Mouse (Mus musculus): ENCODE measurements at regions not wholly inside any gene's neighbourhood (a gene's known extent, or its start where the extent isn't known, plus 50 kb on each side); places are given as distances from the start of the nearest gene placed in this dataset.

GRCm38 (mm10) chr2:113959025-113959767, 54.2 kb downstream of the Gjd2 start:
- Histone ChIP-seq H3K4me1 (replicated peaks) (0 out of 2 replicates have a peak, but pooled peaks cover 4% of the 10 kb centered on the region), H3K27me3 (ENCODE audit: insufficient read depth, poor library complexity, severe bottlenecking) (no peaks in the 10 kb centered on the region), H3K36me3 (no peaks in the 10 kb centered on the region)

GRCm38 (mm10) chr2:113952480-113952879, 60.9 kb downstream of the Gjd2 start:
- DNase-seq (ENCODE audit: low spot score) = no peak
- H3K4me1 ChIP-seq (replicated peaks) = no peaks in the 10 kb centered on the region
- H3K27ac ChIP-seq = no peak overlapping the region
- H3K9me3 ChIP-seq = no peaks in the 10 kb centered on the region
- H3K4me3 ChIP-seq = no peak overlapping the region
- H3K36me3 ChIP-seq = no peaks in the 10 kb centered on the region
- no peaks in the 10 kb centered on the region for H3K27me3 ChIP-seq (ENCODE audit: insufficient read depth, poor library complexity, severe bottlenecking)

More at GRCm38 (mm10) chr2:113959025-113959767, 54.2 kb downstream of the Gjd2 start:
- H3K9me3 ChIP-seq = no peaks in the 10 kb centered on the region
- no peak overlapping the region for H3K27ac ChIP-seq
- no peak overlapping the region for H3K4me3 ChIP-seq
- WGBS = 51% methylated on average over 6 of the region's 6 CpGs
- DNase-seq (ENCODE audit: low spot score) = no peak

- H3K27me3 ChIP-seq (ENCODE audit: insufficient read depth, poor library complexity, severe bottlenecking) = no peaks in the 10 kb centered on the region
- H3K4me1 ChIP-seq (replicated peaks) = no peaks in the 10 kb centered on the region
- H3K4me3 ChIP-seq = no peak overlapping the region
- H3K9me3 ChIP-seq = no peaks in the 10 kb centered on the region
- no peak for DNase-seq (ENCODE audit: low spot score)
- no peak overlapping the region for H3K27ac ChIP-seq
- 75% methylated on average over 2 of the region's 2 CpGs for WGBS
- H3K36me3 ChIP-seq = no peaks in the 10 kb centered on the region
Measured at GRCm38 (mm10) chr2:113949296-113949990, 64.0 kb downstream of the Gjd2 start.

GRCm38 (mm10) chr2:113931689-113932088, 81.7 kb downstream of the Gjd2 start:
- 87% methylated on average over 4 of the region's 4 CpGs for WGBS
- H3K4me1 ChIP-seq (replicated peaks) = no peaks in the 10 kb centered on the region

GRCm38 (mm10) chr2:113930948-113931347, 82.5 kb downstream of the Gjd2 start:
- Histone ChIP-seq H3K36me3 (no peaks in the 10 kb centered on the region), H3K4me1 (replicated peaks) (no peaks in the 10 kb centered on the region), H3K9me3 (no peaks in the 10 kb centered on the region), H3K27ac (no peak overlapping the region), H3K4me3 (no peak overlapping the region), H3K27me3 (ENCODE audit: insufficient read depth, poor library complexity, severe bottlenecking) (no peaks in the 10 kb centered on the region)
- 72% methylated on average over 1 of the region's 1 CpGs for WGBS
- no peak for DNase-seq (ENCODE audit: low spot score)

More at GRCm38 (mm10) chr2:113931689-113932088, 81.7 kb downstream of the Gjd2 start:
- Histone ChIP-seq H3K4me3 (no peak overlapping the region), H3K36me3 (no peaks in the 10 kb centered on the region), H3K9me3 (no peaks in the 10 kb centered on the region), H3K27ac (no peak overlapping the region), H3K27me3 (ENCODE audit: insufficient read depth, poor library complexity, severe bottlenecking) (no peaks in the 10 kb centered on the region)
- DNase-seq (ENCODE audit: low spot score) = no peak

GRCm38 (mm10) chr2:113929650-113930049, 81.2 kb upstream of the Arhgap11a start:
- no peak overlapping the region for H3K4me3 ChIP-seq
- no peaks in the 10 kb centered on the region for H3K9me3 ChIP-seq
- no peaks in the 10 kb centered on the region for H3K27me3 ChIP-seq (ENCODE audit: insufficient read depth, poor library complexity, severe bottlenecking)
- no peaks in the 10 kb centered on the region for H3K4me1 ChIP-seq (replicated peaks)
- H3K36me3 ChIP-seq = no peaks in the 10 kb centered on the region
- DNase-seq (ENCODE audit: low spot score) = no peak
- 87% methylated on average over 1 of the region's 1 CpGs for WGBS
- H3K27ac ChIP-seq = no peak overlapping the region

GRCm38 (mm10) chr2:113924138-113924537, 75.7 kb upstream of the Arhgap11a start:
- H3K36me3 ChIP-seq = no peaks in the 10 kb centered on the region
- WGBS = 75% methylated on average over 2 of the region's 2 CpGs
- no peaks in the 10 kb centered on the region for H3K9me3 ChIP-seq
- DNase-seq (ENCODE audit: low spot score) = no peak
- H3K27ac ChIP-seq = no peak overlapping the region
- H3K4me3 ChIP-seq = no peak overlapping the region
- H3K27me3 ChIP-seq (ENCODE audit: insufficient read depth, poor library complexity, severe bottlenecking) = no peaks in the 10 kb centered on the region
- H3K4me1 ChIP-seq (replicated peaks) = no peaks in the 10 kb centered on the region

GRCm38 (mm10) chr2:113918913-113919312, 70.5 kb upstream of the Arhgap11a start:
- Histone ChIP-seq H3K4me1 (replicated peaks) (no peaks in the 10 kb centered on the region), H3K27me3 (ENCODE audit: insufficient read depth, poor library complexity, severe bottlenecking) (no peaks in the 10 kb centered on the region), H3K4me3 (no peak overlapping the region), H3K9me3 (no peaks in the 10 kb centered on the region), H3K36me3 (no peaks in the 10 kb centered on the region), H3K27ac (no peak overlapping the region)
- WGBS = 98% methylated on average over 2 of the region's 2 CpGs
- DNase-seq (ENCODE audit: low spot score) = no peak

GRCm38 (mm10) chr2:113914248-113914647, 65.8 kb upstream of the Arhgap11a start:
- no peak overlapping the region for H3K4me3 ChIP-seq
- H3K27me3 ChIP-seq (ENCODE audit: insufficient read depth, poor library complexity, severe bottlenecking) = no peaks in the 10 kb centered on the region
- H3K27ac ChIP-seq = no peak overlapping the region
- H3K4me1 ChIP-seq (replicated peaks) = no peaks in the 10 kb centered on the region
- 89% methylated on average over 2 of the region's 2 CpGs for WGBS
- DNase-seq (ENCODE audit: low spot score) = no peak
- no peaks in the 10 kb centered on the region for H3K36me3 ChIP-seq
- H3K9me3 ChIP-seq = no peaks in the 10 kb centered on the region

GRCm38 (mm10) chr2:113911188-113911587, 62.7 kb upstream of the Arhgap11a start:
- H3K36me3 ChIP-seq = no peaks in the 10 kb centered on the region
- no peak overlapping the region for H3K27ac ChIP-seq
- no peaks in the 10 kb centered on the region for H3K27me3 ChIP-seq (ENCODE audit: insufficient read depth, poor library complexity, severe bottlenecking)
- 63% methylated on average over 3 of the region's 3 CpGs for WGBS
- H3K4me3 ChIP-seq = no peak overlapping the region
- H3K4me1 ChIP-seq (replicated peaks) = no peaks in the 10 kb centered on the region
- no peaks in the 10 kb centered on the region for H3K9me3 ChIP-seq
- no peak for DNase-seq (ENCODE audit: low spot score)

GRCm38 (mm10) chr2:113909502-113909901, 61.0 kb upstream of the Arhgap11a start:
- Histone ChIP-seq H3K27me3 (ENCODE audit: insufficient read depth, poor library complexity, severe bottlenecking) (no peaks in the 10 kb centered on the region), H3K4me1 (replicated peaks) (no peaks in the 10 kb centered on the region), H3K36me3 (no peaks in the 10 kb centered on the region), H3K27ac (no peak overlapping the region), H3K4me3 (no peak overlapping the region), H3K9me3 (no peaks in the 10 kb centered on the region)
- no peak for DNase-seq (ENCODE audit: low spot score)
- WGBS = 87% methylated on average over 4 of the region's 4 CpGs

- Histone ChIP-seq H3K27me3 (ENCODE audit: insufficient read depth, poor library complexity, severe bottlenecking) (no peaks in the 10 kb centered on the region), H3K9me3 (no peaks in the 10 kb centered on the region), H3K4me1 (replicated peaks) (0 out of 2 replicates have a peak, but pooled peaks cover under 1% of the 10 kb centered on the region), H3K27ac (no peak overlapping the region), H3K4me3 (no peak overlapping the region), H3K36me3 (no peaks in the 10 kb centered on the region)
- 90% methylated on average over 4 of the region's 4 CpGs for WGBS
- DNase-seq (ENCODE audit: low spot score) = no peak
Measured at GRCm38 (mm10) chr2:113908636-113909035, 60.2 kb upstream of the Arhgap11a start.

GRCm38 (mm10) chr2:113904414-113904813, 56.0 kb upstream of the Arhgap11a start:
- Histone ChIP-seq H3K27ac (no peak overlapping the region), H3K4me3 (no peak overlapping the region), H3K27me3 (ENCODE audit: insufficient read depth, poor library complexity, severe bottlenecking) (no peaks in the 10 kb centered on the region), H3K9me3 (no peaks in the 10 kb centered on the region), H3K36me3 (no peaks in the 10 kb centered on the region), H3K4me1 (replicated peaks) (peaks cover 21% of the 10 kb centered on the region)
- WGBS = 75% methylated on average over 3 of the region's 3 CpGs
- no peak for DNase-seq (ENCODE audit: low spot score)

Data from hindbrain, embryonic 10.5 days (tissue).